Mouse (Mus musculus): Measurements from ENCODE around the gene Afap1. TPM values are rescaled to one million over a fixed set of nuclear protein-coding genes. Genes with fewer than 3 reads are reported as not detected.
A peak's percentile ranks its signal among the peaks of the same experiment; 100 is the strongest.

Afap1 gene
- polyA plus RNA-seq, 1 experiment from 2014 or later: 58.2 TPM

GRCm38 (mm10) chr5:36033531-36034426 lies 140.7 kb downstream of the Afap1 start:
- Histone ChIP-seq H3K4me2 (replicated peaks; ENCODE audit: low read depth, low read length) (no peak overlapping the region), H3K4me3 (ENCODE audit: low read depth, low read length) (no peak overlapping the region), H3K4me1 (replicated peaks; ENCODE audit: control insufficient read depth, insufficient read depth, low read length) (no peaks in the 10 kb centered on the region), H3K27ac (ENCODE audit: low read depth, low read length) (no peak overlapping the region), H3K9ac (ENCODE audit: low read depth, low read length) (no peak overlapping the region), H3K27me3 (ENCODE audit: control insufficient read depth, insufficient read depth, low read length) (no peaks in the 10 kb centered on the region), H3K36me3 (ENCODE audit: control insufficient read depth, insufficient read depth, low read length) (no peaks in the 10 kb centered on the region), H3K9me3 (ENCODE audit: control insufficient read depth, low read length) (no peaks in the 10 kb centered on the region)
- DNase-seq (ENCODE audit: low spot score) (peak; percentile 85), ATAC-seq (ENCODE audit: low FRiP score) (peak; percentile 47; the same call in 1 of the 2 replicates)
- WGBS: 48% methylated on average over 8 of the region's 8 CpGs

GRCm38 (mm10) chr5:36039596-36039995 lies 146.5 kb downstream of the Afap1 start:
- ATAC-seq (ENCODE audit: low FRiP score): no peak
- H3K9me3 ChIP-seq (ENCODE audit: control insufficient read depth, low read length): no peaks in the 10 kb centered on the region
- H3K4me1 ChIP-seq (replicated peaks; ENCODE audit: control insufficient read depth, insufficient read depth, low read length): no peaks in the 10 kb centered on the region
- 93% methylated on average over 5 of the region's 5 CpGs for WGBS
- no peak overlapping the region for H3K9ac ChIP-seq (ENCODE audit: low read depth, low read length)
- DNase-seq (ENCODE audit: low spot score): no peak
- no peak overlapping the region for H3K4me3 ChIP-seq (ENCODE audit: low read depth, low read length)
- no peak overlapping the region for H3K27ac ChIP-seq (ENCODE audit: low read depth, low read length)
- no peaks in the 10 kb centered on the region for H3K27me3 ChIP-seq (ENCODE audit: control insufficient read depth, insufficient read depth, low read length)
- no peak overlapping the region for H3K4me2 ChIP-seq (replicated peaks; ENCODE audit: low read depth, low read length)
- H3K36me3 ChIP-seq (ENCODE audit: control insufficient read depth, insufficient read depth, low read length): no peaks in the 10 kb centered on the region

DNA sequence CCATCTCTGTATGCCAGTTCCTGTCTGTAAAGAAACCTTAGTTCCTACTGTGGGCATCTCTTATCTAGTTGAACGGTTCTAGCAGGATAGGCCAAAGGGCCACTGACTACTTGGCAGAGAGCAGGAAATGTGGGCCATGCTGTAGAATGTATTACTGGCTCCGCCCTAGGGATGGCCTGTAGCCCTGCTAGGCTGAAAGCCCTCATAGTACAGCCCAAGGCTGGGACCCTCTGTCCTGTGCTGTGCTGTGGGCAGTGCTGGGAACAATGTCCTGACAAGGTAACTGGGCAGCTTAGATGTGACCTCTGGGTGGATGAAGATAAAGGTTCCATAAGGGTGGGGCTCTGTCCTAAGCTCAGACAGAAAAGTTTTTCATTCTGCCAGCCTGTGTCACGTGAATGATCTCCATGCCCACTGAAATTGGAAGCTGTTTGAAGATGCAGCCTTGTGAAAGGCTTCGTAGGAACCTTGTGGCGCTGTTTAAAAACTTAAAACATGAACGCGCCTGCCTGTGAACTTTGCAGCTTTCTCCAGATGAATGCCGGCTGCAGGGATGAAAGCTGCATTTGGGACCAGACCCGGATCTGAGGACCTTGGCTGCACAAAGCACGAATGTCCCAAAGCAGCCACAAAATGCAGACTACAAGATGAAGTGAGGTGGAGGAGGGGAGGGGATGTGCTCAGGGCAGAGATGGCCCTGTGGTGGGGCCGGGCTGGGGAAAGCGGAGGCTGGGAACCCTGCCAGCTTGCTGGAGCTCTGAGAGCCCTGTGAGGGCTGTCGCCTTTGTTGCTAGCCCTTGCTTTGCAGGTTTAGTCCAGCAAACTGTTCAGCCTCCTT lies 147.5 kb downstream of the Afap1 start:
- Histone ChIP-seq H3K4me1 (replicated peaks; ENCODE audit: control insufficient read depth, insufficient read depth, low read length) (no peaks in the 10 kb centered on the region), H3K27ac (ENCODE audit: low read depth, low read length) (no peak overlapping the region), H3K4me2 (replicated peaks; ENCODE audit: low read depth, low read length) (no peak overlapping the region), H3K27me3 (ENCODE audit: control insufficient read depth, insufficient read depth, low read length) (no peaks in the 10 kb centered on the region), H3K9me3 (ENCODE audit: control insufficient read depth, low read length) (no peaks in the 10 kb centered on the region), H3K9ac (ENCODE audit: low read depth, low read length) (no peak overlapping the region), H3K36me3 (ENCODE audit: control insufficient read depth, insufficient read depth, low read length) (no peaks in the 10 kb centered on the region), H3K4me3 (ENCODE audit: low read depth, low read length) (no peak overlapping the region)
- 79% methylated on average over 13 of the region's 13 CpGs for WGBS
- no peak for DNase-seq (ENCODE audit: low spot score)
- no peak for ATAC-seq (ENCODE audit: low FRiP score)

- DNase-seq (ENCODE audit: low spot score): no peak
- Histone ChIP-seq H3K27ac (ENCODE audit: low read depth, low read length) (no peak overlapping the region), H3K4me3 (ENCODE audit: low read depth, low read length) (no peak overlapping the region), H3K36me3 (ENCODE audit: control insufficient read depth, insufficient read depth, low read length) (no peaks in the 10 kb centered on the region), H3K4me2 (replicated peaks; ENCODE audit: low read depth, low read length) (no peak overlapping the region), H3K27me3 (ENCODE audit: control insufficient read depth, insufficient read depth, low read length) (no peaks in the 10 kb centered on the region), H3K9me3 (ENCODE audit: control insufficient read depth, low read length) (no peaks in the 10 kb centered on the region), H3K4me1 (replicated peaks; ENCODE audit: control insufficient read depth, insufficient read depth, low read length) (no peaks in the 10 kb centered on the region), H3K9ac (ENCODE audit: low read depth, low read length) (no peak overlapping the region)
- no peak for ATAC-seq (ENCODE audit: low FRiP score)
These were observed 148.1 kb downstream of the Afap1 start for GRCm38 (mm10) chr5:36041236-36041562.

DNA sequence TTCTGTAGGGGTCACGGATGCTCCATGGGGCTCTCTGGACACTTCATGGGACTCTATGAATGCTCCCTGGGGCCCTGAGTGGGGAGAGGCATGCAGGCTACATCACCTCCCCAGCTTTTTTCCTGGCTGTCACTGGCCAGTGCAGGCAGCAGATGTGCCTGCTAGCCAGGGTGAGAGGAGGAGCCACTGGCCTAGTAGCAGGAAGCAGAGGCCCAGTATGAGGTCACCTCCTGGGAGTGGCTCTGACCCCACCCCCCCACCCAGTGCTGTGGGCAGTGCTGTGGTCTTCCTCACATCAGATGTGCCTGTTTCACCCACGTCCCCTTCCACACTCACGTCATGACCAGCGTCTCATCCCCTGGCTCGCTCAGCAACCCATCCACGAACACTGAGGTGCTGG lies 148.6 kb downstream of the Afap1 start:
- Histone ChIP-seq H3K4me3 (ENCODE audit: low read depth, low read length) (no peak overlapping the region), H3K9ac (ENCODE audit: low read depth, low read length) (no peak overlapping the region), H3K4me2 (replicated peaks; ENCODE audit: low read depth, low read length) (no peak overlapping the region), H3K4me1 (replicated peaks; ENCODE audit: control insufficient read depth, insufficient read depth, low read length) (no peaks in the 10 kb centered on the region), H3K27me3 (ENCODE audit: control insufficient read depth, insufficient read depth, low read length) (no peaks in the 10 kb centered on the region), H3K27ac (ENCODE audit: low read depth, low read length) (no peak overlapping the region), H3K9me3 (ENCODE audit: control insufficient read depth, low read length) (no peaks in the 10 kb centered on the region), H3K36me3 (ENCODE audit: control insufficient read depth, insufficient read depth, low read length) (no peaks in the 10 kb centered on the region)
- no peak for DNase-seq (ENCODE audit: low spot score)
- no peak for ATAC-seq (ENCODE audit: low FRiP score)
- WGBS: 92% methylated on average over 6 of the region's 6 CpGs

DNA sequence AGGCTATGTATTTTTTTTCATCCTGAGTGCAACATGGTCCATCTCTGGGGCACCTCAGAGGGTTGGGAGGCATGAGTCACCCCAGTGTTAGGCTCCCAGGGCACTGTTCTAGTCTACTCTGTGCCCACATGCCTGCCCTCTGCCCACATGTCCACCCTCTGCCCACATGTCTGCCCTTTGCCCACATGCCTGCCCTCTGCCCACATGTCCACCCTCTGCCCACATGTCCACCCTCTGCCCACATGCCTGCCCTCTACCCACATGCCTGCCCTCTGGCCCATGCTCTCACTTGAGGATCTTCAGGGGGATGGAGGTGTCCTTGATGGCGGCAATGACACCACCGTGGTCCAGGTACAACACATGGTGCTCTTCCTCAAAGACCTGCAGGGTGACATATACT lies 150.0 kb downstream of the Afap1 start:
- H3K27ac ChIP-seq (ENCODE audit: low read depth, low read length): no peak overlapping the region
- DNase-seq (ENCODE audit: low spot score): no peak
- H3K4me3 ChIP-seq (ENCODE audit: low read depth, low read length): no peak overlapping the region
- no peaks in the 10 kb centered on the region for H3K9me3 ChIP-seq (ENCODE audit: control insufficient read depth, low read length)
- H3K4me1 ChIP-seq (replicated peaks; ENCODE audit: control insufficient read depth, insufficient read depth, low read length): no peaks in the 10 kb centered on the region
- 93% methylated on average over 2 of the region's 2 CpGs for WGBS
- no peak overlapping the region for H3K9ac ChIP-seq (ENCODE audit: low read depth, low read length)
- H3K36me3 ChIP-seq (ENCODE audit: control insufficient read depth, insufficient read depth, low read length): no peaks in the 10 kb centered on the region
- H3K27me3 ChIP-seq (ENCODE audit: control insufficient read depth, insufficient read depth, low read length): no peaks in the 10 kb centered on the region
- ATAC-seq (ENCODE audit: low FRiP score): no peak
- no peak overlapping the region for H3K4me2 ChIP-seq (replicated peaks; ENCODE audit: low read depth, low read length)

Other genes with a start within 250 kb of the Afap1 start
- 4.7 and 6.2 TPM in 2 replicates for gene Htra3, start 213.5 kb upstream of the Afap1 start, polyA plus RNA-seq (2014; fragmentation: Nextera tagmentation; extraction: Ambion mirVana)
- gene Sh3tc1, start 153.3 kb upstream of the Afap1 start, polyA plus RNA-seq (2014; fragmentation: Nextera tagmentation; extraction: Ambion mirVana): 1.5 and 2.4 TPM in 2 replicates
- 0.60 and 0.82 TPM in 2 replicates for gene Ablim2, start 135.4 kb upstream of the Afap1 start, polyA plus RNA-seq (2014; fragmentation: Nextera tagmentation; extraction: Ambion mirVana)